Mouse (Mus musculus) E14TG2a.4 (cell line): Measurements from ENCODE around the gene Anapc1.

Experiments
- CTCF ChIP-seq: conservative IDR thresholded peaks from 2 replicates; pipeline ENCODE4 v1.5.1; 2014; ENCODE audit warnings: low read length
- POU5F1 ChIP-seq: IDR thresholded peaks from 2 replicates; pipeline ENCODE4 v1.6.1; 2014; ENCODE audit warnings: low read length, borderline replicate concordance

- TF ChIP-seq CTCF (no peak), POU5F1 (no peak)
These were observed 66.6 kb downstream of the Anapc1 start for GRCm38 (mm10) chr2:128620578-128620977.
